ENCODE assay signal across 18 mouse cellular contexts in genomic region chr7:139450186-139450998, GRCm38 (mm10).
A peak's percentile ranks its signal among the peaks of the same experiment; 100 is the strongest.
DNase-seq lines count a peak whose midpoint lies in the region; ATAC-seq and TF ChIP-seq lines count a peak whose summit lies in the region.
"Had no signal": no experiment of that assay in that cellular context is flagged by ENCODE, and none has a peak within 500 bp of the region (broad histone marks: within the 10 kb centered on the region; RNA-seq: fewer than 3 reads in every experiment).

No protein-coding gene starts in this region.

- no peak for TF ChIP-seq CTCF in heart, adult 2 months (IDR thresholded peaks at IDR 0.05)

- no peak overlapping the region for H3K4me3 ChIP-seq in heart, embryonic 15.5 days
- H3K4me3 ChIP-seq in heart, adult 2 months = no peak overlapping the region
- H3K4me3 ChIP-seq in midbrain, embryonic 11.5 days (ENCODE audit: low read depth, low read length) = no peak overlapping the region
- no peak overlapping the region for H3K4me3 ChIP-seq in intestine, embryonic 16.5 days (ENCODE audit: low read length)
- H3K4me3 ChIP-seq: embryonic facial prominence, embryonic 13.5 days; lung, embryonic 15.5 days had no signal

- DNase-seq in adrenal gland, adult (ENCODE audit: inconsistent age in 2 of 2, low spot score in 1 of 2) = peak; percentile 64 to 89
- DNase-seq in adrenal gland, postnatal 25 days = no peak
- DNase-seq in heart, adult 2 months = no peak
- peak; percentile 34 for DNase-seq in ovary, postnatal 36 days (ENCODE audit: low spot score)
- no peak for DNase-seq in ovary, postnatal 14 days (ENCODE audit: low spot score)
- DNase-seq in midbrain, embryonic 11.5 days (ENCODE audit: low spot score, missing footprints) = no peak
- DNase-seq: gastrocnemius, postnatal 25 days; kidney, adult 18-20 months; kidney, postnatal 36 days; liver; midbrain, embryonic 14.5 days; right cerebral cortex, postnatal 14 days; thymus, adult 18-20 months had no signal

- H3K79me2 ChIP-seq in heart, adult 2 months (replicated peaks; ENCODE audit: control insufficient read depth, insufficient read depth, low read length) = peaks cover 9% of the 10 kb centered on the region

- H3K27ac ChIP-seq in heart, embryonic 15.5 days = 0 out of 2 replicates have a peak overlapping the region, but pooled peaks have one; percentile 9
- H3K27ac ChIP-seq in heart, adult 2 months = no peak overlapping the region
- H3K27ac ChIP-seq in midbrain, embryonic 11.5 days (ENCODE audit: low read depth, low read length) = no peak overlapping the region
- H3K27ac ChIP-seq in intestine, embryonic 16.5 days (ENCODE audit: low read length) = no peak overlapping the region
- H3K27ac ChIP-seq: embryonic facial prominence, embryonic 13.5 days; lung, embryonic 15.5 days had no signal

- no peak for ATAC-seq in heart, embryonic 15.5 days (replicated peaks; ENCODE audit: insufficient number of reproducible peaks, insufficient read depth, low FRiP score, low read depth)
- ATAC-seq in midbrain, embryonic 11.5 days (ENCODE audit: low FRiP score) = no peak
- ATAC-seq in intestine, embryonic 16.5 days = no peak
- ATAC-seq: hindbrain, embryonic 16.5 days had no signal

- TF ChIP-seq POLR2A in heart, adult 2 months (IDR thresholded peaks at IDR 0.05; ENCODE audit: insufficient read depth, low read depth, low read length) = no peak

- no peak for TF ChIP-seq EP300 in heart, adult 2 months (IDR thresholded peaks at IDR 0.05; ENCODE audit: insufficient read depth, low read depth, low read length)

- no peaks in the 10 kb centered on the region for H3K27me3 ChIP-seq in heart, embryonic 15.5 days
- H3K27me3 ChIP-seq in heart, adult 2 months (ENCODE audit: control insufficient read depth, insufficient read depth, low read length) = no peaks in the 10 kb centered on the region
- H3K27me3 ChIP-seq in midbrain, embryonic 11.5 days (ENCODE audit: control insufficient read depth, insufficient read depth, low read length) = no peaks in the 10 kb centered on the region
- H3K27me3 ChIP-seq in intestine, embryonic 16.5 days (replicated peaks; ENCODE audit: control insufficient read depth, insufficient read depth, low read length) = no peaks in the 10 kb centered on the region
- H3K27me3 ChIP-seq: embryonic facial prominence, embryonic 13.5 days; lung, embryonic 15.5 days had no signal

- H3K9me3 ChIP-seq in heart, embryonic 15.5 days (replicated peaks) = no peaks in the 10 kb centered on the region
- no peaks in the 10 kb centered on the region for H3K9me3 ChIP-seq in midbrain, embryonic 11.5 days (ENCODE audit: control insufficient read depth, low read length)
- no peaks in the 10 kb centered on the region for H3K9me3 ChIP-seq in intestine, embryonic 16.5 days (ENCODE audit: control insufficient read depth, low read length)
- H3K9me3 ChIP-seq: embryonic facial prominence, embryonic 13.5 days; lung, embryonic 15.5 days had no signal

- H3K4me1 ChIP-seq in heart, embryonic 15.5 days (replicated peaks) = peaks cover 62% of the 10 kb centered on the region
- H3K4me1 ChIP-seq in heart, adult 2 months (ENCODE audit: control insufficient read depth, insufficient read depth, low read length) = peaks cover 40% of the 10 kb centered on the region
- no peaks in the 10 kb centered on the region for H3K4me1 ChIP-seq in midbrain, embryonic 11.5 days (ENCODE audit: control insufficient read depth, insufficient read depth, low read length)
- H3K4me1 ChIP-seq in intestine, embryonic 16.5 days (ENCODE audit: control insufficient read depth, insufficient read depth, low read length) = peaks cover 15% of the 10 kb centered on the region
- H3K4me1 ChIP-seq: embryonic facial prominence, embryonic 13.5 days had no signal

- no peak overlapping the region for H3K4me2 ChIP-seq in heart, embryonic 15.5 days
- no peak overlapping the region for H3K4me2 ChIP-seq in midbrain, embryonic 11.5 days
- H3K4me2 ChIP-seq in intestine, embryonic 16.5 days (ENCODE audit: low read depth, low read length) = no peak overlapping the region
- H3K4me2 ChIP-seq: embryonic facial prominence, embryonic 13.5 days; lung, embryonic 15.5 days had no signal

- WGBS in heart, embryonic 15.5 days = 66% methylated on average over 16 of the region's 16 CpGs
- 58% methylated on average over 16 of the region's 16 CpGs for WGBS in heart, adult 2 months
- WGBS in midbrain, embryonic 11.5 days = 89% methylated on average over 16 of the region's 16 CpGs
- 82% methylated on average over 16 of the region's 16 CpGs for WGBS in intestine, embryonic 16.5 days

- 0 out of 2 replicates have a peak overlapping the region, but pooled peaks have one; percentile 12 for H3K9ac ChIP-seq in heart, embryonic 15.5 days
- H3K9ac ChIP-seq in heart, adult 2 months (ENCODE audit: low read depth, low read length) = no peak overlapping the region
- H3K9ac ChIP-seq in midbrain, embryonic 11.5 days (ENCODE audit: low read length) = no peak overlapping the region
- no peak overlapping the region for H3K9ac ChIP-seq in intestine, embryonic 16.5 days (ENCODE audit: low read depth, low read length)
- H3K9ac ChIP-seq: embryonic facial prominence, embryonic 13.5 days; lung, embryonic 15.5 days had no signal

- intact Hi-C loops in heart, adult 2 months (cut with DNase I) = no loop called here

- H3K36me3 ChIP-seq in heart, embryonic 15.5 days = no peaks in the 10 kb centered on the region
- no peaks in the 10 kb centered on the region; the same call in 1 of the 2 replicates for H3K36me3 ChIP-seq in heart, adult 2 months (ENCODE audit: control insufficient read depth, insufficient read depth, low read length)
- H3K36me3 ChIP-seq in midbrain, embryonic 11.5 days (ENCODE audit: control insufficient read depth, insufficient read depth, low read length) = no peaks in the 10 kb centered on the region
- H3K36me3 ChIP-seq in intestine, embryonic 16.5 days (ENCODE audit: control insufficient read depth, insufficient read depth, low read length) = no peaks in the 10 kb centered on the region
- H3K36me3 ChIP-seq: lung, embryonic 15.5 days had no signal

Comparison
In these comparisons a context has a peak if more than half of its experiments do, and no peak if none do; other contexts are left out.
1. DNase-seq: peak in adrenal gland, adult (2 of 2) and ovary, postnatal 36 days (single experiment); none in adrenal gland, postnatal 25 days (single experiment), heart, adult 2 months (0 of 2), ovary, postnatal 14 days (single experiment) and midbrain, embryonic 11.5 days (single experiment).